Mouse (Mus musculus) heart, postnatal 0 days (tissue): ENCODE data around the gene Zbtb40.

Source experiments
- CTCF ChIP-seq: IDR thresholded peaks from 2 replicates; pipeline ENCODE4 v1.5.1; 2016; ENCODE audit warnings: antibody characterized with exemption, control low read depth, low read depth
- EP300 ChIP-seq: IDR thresholded peaks from 2 replicates; pipeline ENCODE4 v1.6.1; 2016; ENCODE audit warnings: antibody characterized with exemption, low read depth

DNA sequence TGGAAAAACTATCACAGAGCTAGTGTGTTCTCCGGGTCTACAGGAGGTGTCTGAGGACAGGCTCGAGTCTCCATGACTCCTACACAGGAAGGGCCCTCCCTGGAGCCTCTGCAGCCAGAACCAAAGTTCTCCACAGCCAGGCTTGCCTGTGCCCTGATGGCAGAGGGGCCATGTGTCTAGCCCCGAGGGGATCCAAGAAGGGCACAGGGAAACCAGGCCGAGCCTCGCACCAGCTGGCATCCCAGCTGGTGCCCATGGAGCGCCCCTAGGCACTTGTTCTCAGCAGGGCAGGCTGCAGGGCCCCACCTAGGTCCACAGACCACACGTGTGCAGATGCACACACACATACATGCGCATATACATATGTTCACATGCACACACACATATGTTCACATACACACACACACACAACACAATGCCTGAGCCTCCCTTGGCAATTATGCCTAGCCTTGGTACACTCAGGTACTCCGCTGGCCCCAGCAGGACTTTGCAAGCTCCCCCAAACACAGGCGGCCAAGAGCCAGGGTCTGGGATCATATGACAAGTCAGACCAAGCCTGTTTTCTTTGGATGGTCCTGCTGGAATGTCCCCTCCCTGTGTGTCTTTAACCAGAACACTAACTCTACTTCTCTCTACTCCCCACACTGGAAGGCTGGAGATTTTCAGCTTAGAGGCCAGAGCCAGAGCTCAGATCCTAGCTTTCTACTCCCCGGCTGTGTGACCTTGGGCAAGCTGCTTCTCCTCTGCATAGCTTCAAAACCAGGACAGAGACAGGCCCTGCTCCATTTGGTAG lies 103.8 kb downstream of the Zbtb40 start:
- no peak for TF ChIP-seq CTCF
- no peak for TF ChIP-seq EP300
